Mouse (Mus musculus) limb, embryonic 13.5 days (tissue): Measurements from ENCODE around the gene Kif5c. TPM values are rescaled to one million over a fixed set of nuclear protein-coding genes. Genes with fewer than 3 reads are reported as not detected.

ENCODE experiments used
- ATAC-seq: fragments of 200-750 bp; cut with Nextera tagmentation; 2 replicates; pipeline ENCODE4 v1.8.0; 2017; ENCODE audit warnings: low read depth, moderate number of reproducible peaks, moderate TSS enrichment; ENCODE audit not compliant: low FRiP score
- H3K27ac ChIP-seq: fragments of 300-500 bp; sonication (generic); 2 replicates; pipeline ENCODE4 v1.5.1; 2015; ENCODE audit warnings: inconsistent platforms, mild to moderate bottlenecking, moderate library complexity
- H3K27me3 ChIP-seq: fragments of 300-500 bp; sonication (generic); 2 replicates; pipeline ENCODE4 v1.6.1; 2015; ENCODE audit warnings: mild to moderate bottlenecking, inconsistent platforms
- H3K36me3 ChIP-seq: fragments of 300-500 bp; sonication (generic); 2 replicates; pipeline ENCODE4 v1.6.1; 2015; ENCODE audit warnings: inconsistent platforms, mild to moderate bottlenecking, moderate library complexity
- H3K4me1 ChIP-seq: fragments of 300-500 bp; sonication (generic); 2 replicates; pipeline ENCODE4 v1.6.1; 2015; ENCODE audit warnings: inconsistent platforms
- H3K4me2 ChIP-seq: fragments of 300-500 bp; sonication (generic); replicated peaks from 2 replicates; pipeline ENCODE4 v1.6.1; 2015; ENCODE audit warnings: inconsistent platforms, mild to moderate bottlenecking, moderate library complexity
- H3K4me3 ChIP-seq: fragments of 300-500 bp; sonication (generic); 2 replicates; pipeline ENCODE4 v1.5.1; 2015; ENCODE audit warnings: moderate library complexity, mild to moderate bottlenecking, inconsistent platforms
- H3K9ac ChIP-seq: fragments of 300-500 bp; sonication (generic); 2 replicates; pipeline ENCODE4 v1.6.1; 2015; ENCODE audit warnings: mild to moderate bottlenecking, inconsistent platforms
- H3K9me3 ChIP-seq: fragments of 300-500 bp; sonication (generic); 2 replicates; pipeline ENCODE4 v1.6.1; 2016; ENCODE audit warnings: inconsistent platforms
- WGBS: fragments of 180-500 bp; shearing (Covaris S2); methylation state at CpG from one replicate; pipeline ENCODE4 v1.1.7; 2015; 5-methylcytosine and 5-hydroxymethylcytosine counted together
- polyA plus RNA-seq: library from polyadenylated mRNA; unstranded; fragments of >200 nt; fragmentation: Nextera tagmentation; extraction: Ambion mirVana; gene quantifications from 2 replicates; pipeline ENCODE4 v1.2.1, GENCODE M21; 2015

Kif5c gene
- polyA plus RNA-seq, 1 experiment from 2014 or later = 9.2 TPM

DNA sequence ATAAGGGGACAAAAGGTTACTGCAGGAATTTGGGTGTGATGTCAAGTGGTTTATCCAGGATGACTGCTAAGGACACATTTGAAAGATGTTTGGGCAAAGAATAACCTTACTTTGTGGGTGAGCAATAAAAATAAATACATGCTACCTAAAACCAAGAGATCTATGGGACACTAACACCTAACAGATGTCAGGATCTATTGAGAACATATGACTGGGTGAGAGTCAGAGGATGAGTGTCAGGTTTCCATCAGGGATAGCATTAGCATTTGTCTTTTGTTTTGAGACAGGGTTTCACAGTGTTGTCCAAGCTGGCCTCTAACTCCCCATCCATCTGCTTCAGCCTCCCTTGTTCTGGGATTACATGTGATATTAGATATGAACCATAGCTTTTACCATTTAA, 26.2 kb upstream of the Kif5c start:
- Histone ChIP-seq H3K9ac (no peak overlapping the region), H3K27ac (no peak overlapping the region), H3K4me1 (0 out of 2 replicates have a peak, but pooled peaks cover 4% of the 10 kb centered on the region), H3K4me3 (no peak overlapping the region), H3K27me3 (no peaks in the 10 kb centered on the region), H3K4me2 (no peak overlapping the region), H3K36me3 (no peaks in the 10 kb centered on the region), H3K9me3 (no peaks in the 10 kb centered on the region)
- ATAC-seq = no peak

DNA sequence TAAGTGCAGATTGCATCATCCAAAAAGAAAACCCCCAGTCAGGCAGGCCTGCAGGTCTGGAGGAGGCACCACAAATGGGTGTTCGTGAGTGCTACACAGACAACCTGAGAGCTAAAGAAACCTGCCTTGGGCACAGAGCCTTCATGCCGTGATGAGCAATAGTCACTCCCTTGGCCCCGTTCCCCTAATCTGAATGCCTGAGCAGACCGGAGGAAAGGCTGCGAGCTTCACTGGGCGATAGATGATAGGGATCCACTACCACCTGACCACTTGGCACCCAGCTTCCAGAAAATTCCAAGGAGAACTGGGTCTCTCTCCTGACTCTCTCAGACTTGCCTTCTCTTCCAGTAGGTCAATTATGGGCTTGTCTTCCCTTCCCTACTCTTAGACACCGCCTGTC, 24.2 kb upstream of the Kif5c start:
- Histone ChIP-seq H3K9ac (no peak overlapping the region), H3K9me3 (no peaks in the 10 kb centered on the region), H3K27me3 (no peaks in the 10 kb centered on the region), H3K36me3 (no peaks in the 10 kb centered on the region), H3K4me2 (no peak overlapping the region), H3K4me3 (no peak overlapping the region), H3K27ac (no peak overlapping the region), H3K4me1 (peaks cover 7% of the 10 kb centered on the region; the same call in 1 of the 2 replicates)
- 85% methylated on average over 7 of the region's 7 CpGs for WGBS
- ATAC-seq = no peak

DNA sequence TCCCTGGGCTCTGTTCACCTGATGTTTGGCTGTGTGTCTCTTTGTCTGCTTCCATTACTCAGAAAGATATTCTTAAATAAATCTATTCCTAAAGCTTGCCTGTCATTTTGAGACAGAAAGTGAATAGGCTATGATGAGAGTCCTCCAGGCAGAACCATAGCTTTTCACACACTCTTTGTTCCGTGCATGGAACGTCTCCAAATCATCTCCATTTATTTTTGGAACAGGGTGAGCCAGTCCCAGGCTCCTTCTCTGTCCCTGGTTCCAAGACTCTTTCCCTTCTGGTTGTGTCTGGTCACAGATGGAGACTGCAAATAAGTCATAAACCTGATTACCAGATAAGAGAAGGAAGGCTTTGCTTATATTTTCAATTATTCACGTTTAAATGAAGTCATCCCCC, 22.8 kb upstream of the Kif5c start:
- H3K4me2 ChIP-seq = no peak overlapping the region
- H3K9ac ChIP-seq = no peak overlapping the region
- no peak overlapping the region for H3K4me3 ChIP-seq
- no peaks in the 10 kb centered on the region for H3K9me3 ChIP-seq
- H3K27ac ChIP-seq = no peak overlapping the region
- H3K36me3 ChIP-seq = no peaks in the 10 kb centered on the region
- peaks cover 14% of the 10 kb centered on the region; the same call in 1 of the 2 replicates for H3K4me1 ChIP-seq
- no peak for ATAC-seq
- WGBS = 80% methylated on average over 3 of the region's 3 CpGs
- no peaks in the 10 kb centered on the region for H3K27me3 ChIP-seq

DNA sequence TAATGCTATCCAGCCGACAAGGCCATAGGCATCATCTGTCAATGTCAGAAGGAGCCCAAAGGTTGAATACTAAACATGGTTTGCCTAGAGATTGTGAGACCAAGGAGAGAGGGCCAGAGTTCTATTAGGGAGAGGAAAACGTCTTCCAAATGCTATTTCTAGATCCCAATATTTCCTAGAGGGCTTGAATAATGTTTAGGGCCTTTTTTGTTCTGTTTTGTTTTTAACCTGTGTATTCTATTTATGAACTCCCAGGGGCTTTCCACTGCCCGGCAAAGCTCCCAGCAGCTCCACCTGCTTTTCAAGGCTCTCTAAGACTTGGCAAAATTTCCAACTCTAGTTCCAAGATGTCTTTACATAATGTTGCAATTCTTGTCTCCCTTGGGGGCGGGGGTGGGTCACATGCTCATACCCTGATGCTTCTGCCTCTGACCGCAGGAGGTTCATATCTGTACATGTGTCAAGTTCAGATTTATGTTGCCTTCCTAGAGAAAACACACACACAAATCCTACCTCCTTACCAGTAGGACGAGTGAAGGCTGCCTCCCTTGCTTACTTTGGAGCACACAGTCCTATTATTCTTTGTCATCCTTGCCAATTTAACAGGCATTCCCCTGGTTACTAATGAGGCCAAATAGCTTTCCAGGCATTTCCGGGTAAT, 18.9 kb upstream of the Kif5c start:
- no peak for ATAC-seq
- WGBS = 46% methylated on average over 7 of the region's 7 CpGs
- Histone ChIP-seq H3K9me3 (no peaks in the 10 kb centered on the region), H3K4me1 (peaks cover 10% of the 10 kb centered on the region; the same call in 1 of the 2 replicates), H3K4me3 (no peak overlapping the region), H3K9ac (no peak overlapping the region), H3K27ac (no peak overlapping the region), H3K36me3 (no peaks in the 10 kb centered on the region), H3K27me3 (no peaks in the 10 kb centered on the region), H3K4me2 (no peak overlapping the region)

DNA sequence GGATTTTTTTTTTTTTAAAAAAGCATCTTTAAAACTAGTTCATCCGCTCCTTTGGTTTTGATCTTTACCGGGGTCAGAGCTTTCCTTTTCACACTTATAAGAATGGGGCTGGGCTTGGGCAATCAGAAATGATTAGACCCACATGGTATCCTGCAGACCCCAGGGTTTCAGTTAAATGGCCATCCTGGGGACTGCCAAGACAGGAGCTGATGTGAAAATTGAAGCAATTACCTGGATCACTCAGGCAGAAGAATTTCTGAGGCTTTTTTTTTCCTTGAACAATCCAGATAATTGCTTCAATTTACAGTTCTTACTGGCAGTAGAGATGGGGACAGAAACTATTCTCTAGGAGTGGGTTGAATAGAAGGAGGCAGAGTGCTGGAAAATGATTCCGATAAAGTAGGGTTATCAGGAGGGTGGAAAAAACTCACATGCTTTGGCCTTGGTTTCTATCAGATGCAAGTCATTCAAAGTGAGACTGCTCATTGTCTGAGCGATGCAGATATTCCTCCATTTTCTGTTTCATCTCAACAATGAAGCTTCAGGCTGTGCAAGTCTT, 16.2 kb upstream of the Kif5c start:
- no peak overlapping the region for H3K27ac ChIP-seq
- ATAC-seq = no peak
- H3K4me2 ChIP-seq = no peak overlapping the region
- H3K9me3 ChIP-seq = no peaks in the 10 kb centered on the region
- peaks cover 10% of the 10 kb centered on the region; the same call in 1 of the 2 replicates for H3K4me1 ChIP-seq
- H3K27me3 ChIP-seq = no peaks in the 10 kb centered on the region
- 63% methylated on average over 4 of the region's 4 CpGs for WGBS
- H3K4me3 ChIP-seq = no peak overlapping the region
- H3K36me3 ChIP-seq = no peaks in the 10 kb centered on the region
- no peak overlapping the region for H3K9ac ChIP-seq

DNA sequence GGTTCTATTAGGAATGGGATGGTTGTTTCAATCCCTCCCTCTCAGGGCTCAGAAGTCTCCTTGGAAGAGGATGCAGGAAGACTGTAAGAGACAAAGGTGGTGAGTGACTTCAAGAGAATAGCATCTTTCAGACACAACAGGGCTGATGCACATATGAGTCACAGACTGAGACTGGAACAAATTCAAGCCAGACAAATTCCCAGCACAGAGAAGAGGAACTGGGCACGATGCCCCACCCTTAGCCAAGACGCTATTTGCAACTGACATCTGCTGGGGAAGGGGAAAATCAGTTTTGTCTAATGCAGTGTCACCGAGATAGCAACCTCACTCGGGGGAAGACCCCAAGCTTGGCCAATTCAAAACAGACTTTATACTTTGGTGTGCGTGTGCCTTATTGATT, 9.5 kb upstream of the Kif5c start:
- no peaks in the 10 kb centered on the region for H3K27me3 ChIP-seq
- H3K9ac ChIP-seq = no peak overlapping the region

DNA sequence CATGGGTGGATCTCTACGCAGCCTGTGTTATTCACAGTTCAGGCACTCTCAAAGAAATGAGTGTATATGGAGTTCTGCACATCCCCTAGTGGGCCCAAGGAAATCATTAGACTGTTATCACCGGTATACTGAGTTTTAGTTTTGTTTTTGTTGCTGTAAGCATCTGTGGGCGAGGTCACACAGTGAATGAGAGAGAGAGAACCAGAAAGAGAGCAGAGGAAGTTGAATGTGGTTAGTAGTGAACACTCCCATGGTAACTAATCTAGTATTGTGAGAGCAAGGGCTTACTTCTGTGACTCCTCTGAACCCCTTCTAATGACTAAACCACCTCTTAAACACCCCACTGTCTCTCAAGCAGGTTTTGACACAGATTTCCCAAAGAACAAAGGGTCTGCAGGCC, 2.3 kb upstream of the Kif5c start:
- Histone ChIP-seq H3K4me1 (peaks cover 18% of the 10 kb centered on the region), H3K27me3 (no peaks in the 10 kb centered on the region), H3K4me3 (no peak overlapping the region), H3K9ac (no peak overlapping the region), H3K4me2 (no peak overlapping the region), H3K9me3 (no peaks in the 10 kb centered on the region), H3K27ac (no peak overlapping the region), H3K36me3 (no peaks in the 10 kb centered on the region)
- 83% methylated on average over 3 of the region's 3 CpGs for WGBS
- ATAC-seq = no peak

More for the DNA sequence above, 9.5 kb upstream of the Kif5c start:
- H3K27ac ChIP-seq = no peak overlapping the region
- ATAC-seq = no peak
- WGBS = 83% methylated on average over 5 of the region's 5 CpGs
- no peaks in the 10 kb centered on the region for H3K4me1 ChIP-seq
- H3K4me3 ChIP-seq = no peak overlapping the region
- H3K36me3 ChIP-seq = no peaks in the 10 kb centered on the region
- no peaks in the 10 kb centered on the region for H3K9me3 ChIP-seq
- H3K4me2 ChIP-seq = no peak overlapping the region

DNA sequence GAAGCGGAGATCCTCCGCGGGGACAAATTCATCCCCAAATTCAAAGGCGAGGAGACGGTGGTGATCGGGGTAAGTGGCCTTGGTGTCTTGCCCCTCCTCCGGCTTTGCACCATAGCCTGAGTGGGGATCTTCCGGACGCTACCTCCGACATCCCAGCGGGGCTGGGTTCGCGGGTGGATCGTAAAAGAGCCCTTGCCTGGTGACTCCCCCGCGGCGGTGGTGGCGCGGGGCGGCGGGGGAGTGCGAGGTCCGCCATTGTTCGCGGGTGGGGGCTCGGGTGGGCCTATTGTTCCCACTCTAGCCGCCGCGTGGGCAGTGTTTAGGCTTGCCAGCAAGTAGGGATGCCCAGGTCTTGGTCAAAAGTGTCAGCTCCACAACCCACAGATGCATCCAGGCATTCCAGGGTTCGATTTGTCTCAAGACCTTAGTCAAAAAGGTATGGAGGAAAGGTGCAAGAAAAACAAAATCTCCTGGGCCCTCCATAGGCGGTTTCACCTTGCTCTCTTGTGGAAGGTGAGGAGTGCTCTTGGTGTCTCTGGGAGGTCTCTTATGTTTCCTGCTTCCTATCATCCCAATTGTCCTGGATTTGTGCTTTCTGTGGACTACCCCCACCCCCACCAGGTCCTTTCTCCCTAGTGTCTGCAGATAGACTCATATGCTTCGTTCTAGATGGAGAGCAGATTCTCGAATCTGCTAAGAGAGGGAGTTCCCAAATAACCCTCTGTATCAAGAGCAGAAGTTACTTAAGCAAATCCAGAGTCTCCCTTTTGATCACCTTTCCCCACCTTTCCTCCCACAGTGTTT, 823 bp downstream of the Kif5c start:
- Histone ChIP-seq H3K27me3 (no peaks in the 10 kb centered on the region), H3K4me2 (peak overlapping the region; percentile 92), H3K9me3 (no peaks in the 10 kb centered on the region), H3K27ac (no peak overlapping the region), H3K4me3 (peak overlapping the region; percentile 81), H3K9ac (peak overlapping the region; percentile 64), H3K36me3 (peaks cover 3% of the 10 kb centered on the region), H3K4me1 (peaks cover 18% of the 10 kb centered on the region)
- peak; percentile 2; the same call in 1 of the 2 replicates for ATAC-seq
- WGBS = under 1% methylated on average over 33 of the region's 33 CpGs

DNA sequence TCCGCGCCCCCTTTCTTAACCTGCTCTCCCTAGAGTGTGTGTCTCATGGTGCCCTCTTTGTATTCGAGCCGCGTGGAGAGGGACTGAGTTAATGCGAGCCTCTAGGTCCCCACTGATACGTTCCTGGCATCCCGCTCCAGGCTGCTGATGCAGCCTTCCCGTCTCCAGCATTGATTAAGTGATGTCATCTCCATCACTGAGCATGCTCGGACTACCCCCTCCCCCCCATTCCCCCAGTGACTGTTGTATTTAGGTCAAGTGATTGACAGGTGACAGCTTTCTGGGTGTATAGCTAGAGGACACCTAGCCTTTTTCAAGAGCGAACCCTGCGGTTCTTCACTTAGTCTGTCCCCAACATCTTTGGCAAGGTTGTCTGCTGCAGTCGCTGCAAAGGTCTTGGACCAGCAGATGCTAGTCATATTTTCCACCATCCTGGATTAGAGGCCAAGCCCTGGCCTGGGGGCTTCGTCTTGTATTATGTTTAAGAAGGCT, 1.6 kb downstream of the Kif5c start:
- WGBS = 15% methylated on average over 14 of the region's 14 CpGs
- Histone ChIP-seq H3K9me3 (no peaks in the 10 kb centered on the region), H3K27ac (no peak overlapping the region), H3K4me2 (peak overlapping the region; percentile 92), H3K9ac (peak overlapping the region; percentile 64), H3K4me1 (peaks cover 18% of the 10 kb centered on the region), H3K4me3 (peak overlapping the region; percentile 81), H3K36me3 (peaks cover 3% of the 10 kb centered on the region), H3K27me3 (no peaks in the 10 kb centered on the region)
- ATAC-seq = no peak

DNA sequence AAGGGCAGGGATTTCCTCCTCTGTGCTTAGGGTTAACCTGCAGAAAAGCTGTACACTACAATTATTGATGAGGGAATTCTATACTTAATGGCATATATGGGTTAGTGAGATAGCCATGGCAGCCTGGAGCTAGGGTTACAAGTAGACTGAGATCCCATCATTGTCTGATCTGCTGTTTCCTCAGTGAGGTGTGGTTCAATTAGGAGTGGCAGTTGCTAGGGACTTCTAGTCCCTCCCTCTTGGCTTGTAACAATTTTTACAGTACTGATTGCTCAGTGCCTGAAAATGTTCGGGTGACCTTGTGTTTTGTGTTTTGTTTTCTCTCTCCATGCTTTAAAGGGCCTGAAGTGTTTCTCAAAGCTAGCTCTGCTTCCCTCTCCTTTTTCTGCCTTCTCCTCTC, 2.1 kb downstream of the Kif5c start:
- Histone ChIP-seq H3K9ac (no peak overlapping the region), H3K9me3 (no peaks in the 10 kb centered on the region), H3K27ac (no peak overlapping the region), H3K4me2 (peak overlapping the region; percentile 92), H3K36me3 (peaks cover 3% of the 10 kb centered on the region), H3K4me3 (peak overlapping the region; percentile 81; the same call in 1 of the 2 replicates), H3K27me3 (no peaks in the 10 kb centered on the region), H3K4me1 (peaks cover 23% of the 10 kb centered on the region)
- 64% methylated on average over 1 of the region's 1 CpGs for WGBS
- no peak for ATAC-seq

DNA sequence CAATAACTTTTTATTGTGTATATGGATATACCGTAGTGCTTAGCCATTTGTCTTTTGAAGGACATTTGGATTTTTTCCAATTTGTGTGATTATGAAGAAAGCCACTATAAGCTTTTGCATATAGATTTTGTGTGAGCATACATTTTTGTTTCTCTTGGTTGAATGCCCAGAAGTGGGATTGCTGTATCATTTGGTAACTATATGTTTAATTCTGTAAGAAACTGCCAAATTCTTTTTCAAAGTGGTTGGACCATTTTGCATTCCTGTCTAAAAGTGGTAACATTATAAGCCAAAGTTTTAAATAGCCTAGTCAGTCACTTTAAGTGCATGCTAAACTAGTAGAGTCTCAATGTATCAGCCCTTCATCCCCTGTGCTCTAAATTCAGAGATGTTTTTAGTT, 6.5 kb downstream of the Kif5c start:
- no peak overlapping the region for H3K9ac ChIP-seq
- H3K36me3 ChIP-seq = peaks cover 3% of the 10 kb centered on the region
- no peak overlapping the region for H3K4me2 ChIP-seq
- peaks cover 27% of the 10 kb centered on the region for H3K4me1 ChIP-seq
- ATAC-seq = no peak
- WGBS = 75% methylated on average over 1 of the region's 1 CpGs
- H3K4me3 ChIP-seq = no peak overlapping the region
- H3K27ac ChIP-seq = no peak overlapping the region
- H3K27me3 ChIP-seq = no peaks in the 10 kb centered on the region
- H3K9me3 ChIP-seq = no peaks in the 10 kb centered on the region

DNA sequence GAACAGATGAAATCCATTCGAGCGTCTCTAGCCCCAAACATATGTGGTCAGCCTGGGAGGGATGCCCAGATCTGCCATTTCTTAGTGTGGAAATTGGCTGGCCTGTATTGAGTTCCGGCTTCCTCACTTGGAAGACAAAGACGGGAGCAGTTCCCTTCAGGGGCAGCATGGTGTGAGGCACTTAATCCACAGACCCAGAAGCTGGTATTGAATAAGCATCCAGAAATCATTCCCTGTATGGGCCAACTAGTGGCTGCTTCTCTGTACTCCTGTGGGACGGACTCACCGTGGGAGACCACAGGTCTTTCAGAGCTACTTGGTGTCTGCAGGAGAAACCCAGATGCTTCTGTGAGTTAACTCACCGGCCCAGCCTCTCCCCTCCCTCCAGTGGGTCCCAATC, 8.5 kb downstream of the Kif5c start:
- Histone ChIP-seq H3K27ac (no peak overlapping the region), H3K4me2 (no peak overlapping the region), H3K36me3 (peaks cover 3% of the 10 kb centered on the region), H3K4me3 (no peak overlapping the region), H3K27me3 (no peaks in the 10 kb centered on the region), H3K4me1 (peaks cover 22% of the 10 kb centered on the region), H3K9me3 (no peaks in the 10 kb centered on the region), H3K9ac (no peak overlapping the region)
- WGBS = 59% methylated on average over 7 of the region's 7 CpGs
- ATAC-seq = no peak
